12 mouse cellular contexts compared by ENCODE assay signal in the genomic region with DNA sequence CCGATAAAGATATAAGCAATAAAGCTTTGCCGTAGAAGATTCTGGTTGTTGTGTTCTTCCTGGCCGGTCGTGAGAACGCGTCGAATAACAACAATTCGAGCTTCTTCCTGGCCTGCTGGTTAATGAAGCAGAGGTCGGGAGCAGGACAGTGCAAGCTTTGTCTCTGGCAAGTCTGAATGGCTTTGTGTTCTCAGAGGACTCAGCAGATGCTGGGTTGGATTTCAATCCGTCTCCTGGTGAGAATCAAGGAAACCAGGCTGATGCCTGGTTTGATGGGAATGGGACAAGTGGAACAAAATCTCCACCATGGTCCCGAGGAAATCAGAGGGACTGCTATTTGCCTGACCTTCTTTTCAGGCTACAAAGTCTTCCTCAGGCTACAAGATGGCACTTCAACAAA. TPM values are rescaled to one million over a fixed set of nuclear protein-coding genes. Genes with fewer than 3 reads are reported as not detected.
DNase-seq lines count a peak whose midpoint lies in the region; TF ChIP-seq lines count a peak whose summit lies in the region.
"Had no signal": no experiment of that assay in that cellular context is flagged by ENCODE, and none has a peak within 500 bp of the region (broad histone marks: within the 10 kb centered on the region; RNA-seq: fewer than 3 reads in every experiment).

No protein-coding gene starts in this region.

- no peak for TF ChIP-seq CTCF in cerebellum, adult 2 months (IDR thresholded peaks at IDR 0.05; ENCODE audit: borderline replicate concordance, insufficient read depth, low read depth, low read length)

- DNase-seq in cerebellum, adult 2 months: peak in 1 of 2 experiments; percentile 24
- DNase-seq in cerebellum, adult 11 months: no peak
- DNase-seq in brain, adult 2 months (ENCODE audit: low read depth, low spot score): peak; percentile 85
- DNase-seq in forelimb bud, embryonic 11.5 days (ENCODE audit: low read depth, low spot score): peak; percentile 19
- peak; percentile 57 for DNase-seq in mesoderm, embryonic 11.5 days (ENCODE audit: low read depth, low spot score)
- DNase-seq in kidney, adult 18-20 months: no peak
- DNase-seq in urinary bladder, postnatal 4 days (ENCODE audit: low spot score in 2 of 2): no peak
- DNase-seq in adrenal gland, postnatal 14 days: no peak
- DNase-seq: adrenal gland, postnatal 36 days; lung, embryonic 14.5 days had no signal

- no peak overlapping the region for H3K4me3 ChIP-seq in cerebellum, adult 2 months (replicated peaks; ENCODE audit: insufficient read depth, low read depth, low read length)

- H3K27ac ChIP-seq in cerebellum, adult 2 months (ENCODE audit: insufficient read depth, low read length): peak overlapping the region; percentile 74; the same call in 1 of the 2 replicates

- H3K27me3 ChIP-seq in cerebellum, adult 2 months (ENCODE audit: control insufficient read depth, insufficient read depth, low read length): no peaks in the 10 kb centered on the region

- no peak for TF ChIP-seq POLR2A in cerebellum, adult 2 months (IDR thresholded peaks at IDR 0.05; ENCODE audit: borderline replicate concordance, insufficient read depth, low read length)

- WGBS in cerebellum, adult 2 months: 34% methylated on average over 11 of the region's 11 CpGs

- H3K4me1 ChIP-seq in cerebellum, adult 2 months (ENCODE audit: control insufficient read depth, insufficient read depth, low read length): 0 out of 2 replicates have a peak, but pooled peaks cover 3% of the 10 kb centered on the region

RNA-seq across cellular contexts. Expression of a gene that starts 49.2 kb away (rescaled TPM):
- 110 and 115 TPM in 2 replicates for polyA plus RNA-seq in cerebellum, adult 2 months (2012; rRNA removed)
- 62.0 and 75.3 TPM in 2 replicates for total RNA-seq in adrenal gland, postnatal 14 days (2021)
- total RNA-seq: granulocyte monocyte progenitor cell, adult 5-6 weeks; MEL had no signal

Comparison
In these comparisons a context has a peak if more than half of its experiments do, and no peak if none do; other contexts are left out.
1. DNase-seq: peak in brain, adult 2 months (single experiment), forelimb bud, embryonic 11.5 days (single experiment) and mesoderm, embryonic 11.5 days (single experiment); none in cerebellum, adult 11 months (single experiment), kidney, adult 18-20 months (single experiment), urinary bladder, postnatal 4 days (0 of 2) and adrenal gland, postnatal 14 days (single experiment).